Mouse (Mus musculus): ENCODE results near the gene Hdx.
A peak's percentile ranks its signal among the peaks of the same experiment; 100 is the strongest.

The Hdx gene

DNA sequence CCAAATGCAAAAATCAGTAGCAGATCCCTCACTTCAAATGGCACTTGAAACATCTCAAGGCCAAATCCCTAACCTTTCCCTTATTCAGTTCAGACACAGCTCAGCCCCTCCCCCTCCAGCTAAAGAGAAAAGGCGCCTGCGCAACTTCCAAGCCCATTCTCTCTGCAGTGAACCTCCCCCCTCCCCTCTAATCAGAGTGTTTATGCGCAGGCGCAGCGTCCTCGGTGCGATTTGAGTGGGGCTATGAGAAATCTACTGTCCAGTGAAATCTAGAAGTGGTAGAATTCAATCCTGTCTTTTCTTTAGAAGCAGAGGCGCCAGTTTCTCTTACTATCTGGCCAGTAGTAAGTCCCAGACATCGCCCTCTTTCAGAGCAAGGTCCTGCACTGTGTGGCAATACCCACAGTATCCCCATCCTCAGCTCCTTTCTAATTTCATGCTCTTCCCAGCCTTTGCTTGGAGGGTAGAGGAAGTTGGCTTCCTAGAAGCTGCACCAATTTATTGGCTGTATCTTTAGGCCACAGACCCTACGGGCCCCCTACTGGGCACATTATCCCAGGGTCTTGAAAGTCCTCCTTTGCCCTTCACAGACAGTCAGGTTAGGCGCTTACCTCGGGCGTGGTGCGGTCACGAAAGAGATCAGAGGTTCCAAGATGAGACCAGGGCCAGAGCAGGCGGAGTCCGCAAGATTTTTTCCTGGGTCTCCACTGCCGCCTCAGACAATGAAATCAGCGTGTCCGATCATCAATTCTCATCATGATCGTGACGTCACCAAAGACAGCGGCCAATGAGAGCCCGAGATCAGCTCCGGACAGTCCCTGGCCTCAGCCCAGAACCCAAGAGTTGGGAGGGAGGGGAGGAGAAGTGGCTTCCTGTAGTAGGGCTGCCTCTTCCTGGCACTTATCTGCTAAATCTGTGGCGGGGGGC lies at the start of gene Hdx:
Gene Hdx, minus strand, starts transcription at position 724 of the 927 bp plus-strand sequence.
- DNase-seq (ENCODE audit: low spot score): peak; percentile 67

DNA sequence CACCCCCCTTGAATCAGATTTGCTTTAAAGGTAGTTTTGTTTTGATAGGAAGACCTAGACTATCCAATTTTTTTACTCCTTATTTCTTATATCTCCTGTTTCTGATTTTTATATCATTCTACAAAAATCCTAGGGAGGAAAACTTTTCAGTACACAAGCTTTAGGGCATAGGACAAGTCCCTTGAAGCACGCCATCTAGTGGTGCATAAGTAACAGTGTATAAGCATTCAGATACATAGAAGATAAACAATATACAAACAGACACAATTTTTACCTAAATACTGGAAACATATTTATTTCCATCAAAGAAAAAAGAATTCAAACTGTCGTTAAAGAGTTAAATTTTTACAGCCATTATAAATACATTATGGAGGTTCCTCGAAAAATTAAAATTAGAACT lies 11.2 kb downstream of the Hdx start:
- DNase-seq (ENCODE audit: low spot score): no peak

DNA sequence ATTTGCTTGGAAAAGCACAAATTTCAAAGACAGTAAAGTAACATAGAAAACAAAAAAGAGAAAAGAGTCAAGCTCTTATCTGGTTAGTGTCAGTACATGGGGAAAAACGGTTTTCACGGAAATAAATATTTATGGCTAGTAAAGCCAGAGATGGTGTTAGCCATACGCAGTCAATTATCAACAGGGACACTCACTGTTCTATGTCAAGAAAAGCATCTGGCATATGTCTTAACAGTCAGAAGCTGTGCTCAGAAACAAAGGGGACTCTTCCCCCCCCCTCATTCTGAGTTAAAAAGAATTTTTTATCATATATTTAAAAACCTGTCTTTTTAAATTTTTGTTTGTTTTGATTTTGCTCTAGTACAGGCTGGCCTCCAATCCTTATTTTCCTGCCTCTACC lies 25.2 kb downstream of the Hdx start:
- no peak for DNase-seq (ENCODE audit: low spot score)

DNA sequence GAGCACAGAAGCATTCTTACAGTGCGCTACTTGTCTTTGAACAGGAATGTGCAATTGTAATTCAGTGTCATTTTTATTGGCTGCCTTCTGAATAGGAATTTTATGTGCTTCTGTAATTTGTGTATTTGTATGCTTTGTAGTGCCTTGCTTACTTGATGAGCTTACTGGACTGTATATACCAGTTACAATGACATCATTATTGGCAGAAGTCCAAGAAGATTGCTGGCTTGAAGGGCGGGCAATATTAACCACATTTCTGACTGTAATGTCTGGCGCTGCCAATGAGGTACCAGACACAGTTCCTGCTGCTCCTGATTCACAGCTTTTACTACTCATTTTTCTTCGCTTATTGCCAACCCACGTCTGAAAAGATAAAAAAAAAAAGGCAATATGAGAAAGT lies 36.5 kb downstream of the Hdx start:
- no peak for DNase-seq (ENCODE audit: low spot score)

DNA sequence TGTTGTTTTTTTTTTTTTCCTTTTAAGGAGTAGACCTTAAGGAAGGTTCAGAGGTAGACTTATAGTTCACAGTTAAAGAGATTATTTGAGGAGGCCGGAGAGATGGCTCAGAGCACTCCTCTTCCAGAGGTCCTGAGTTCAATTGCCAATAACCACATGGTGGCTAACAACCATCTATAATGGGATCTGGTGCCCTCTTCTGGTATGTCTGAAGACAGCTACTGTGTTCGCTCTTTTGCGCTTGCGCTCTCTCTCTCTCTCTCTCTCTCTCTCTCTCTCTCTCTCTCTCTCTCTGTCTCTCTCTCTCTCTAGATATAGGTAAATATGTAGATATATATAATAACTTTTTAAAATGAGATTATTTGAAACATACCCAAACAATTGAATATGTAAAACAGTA lies 38.2 kb downstream of the Hdx start:
- DNase-seq (ENCODE audit: low spot score): no peak

DNA sequence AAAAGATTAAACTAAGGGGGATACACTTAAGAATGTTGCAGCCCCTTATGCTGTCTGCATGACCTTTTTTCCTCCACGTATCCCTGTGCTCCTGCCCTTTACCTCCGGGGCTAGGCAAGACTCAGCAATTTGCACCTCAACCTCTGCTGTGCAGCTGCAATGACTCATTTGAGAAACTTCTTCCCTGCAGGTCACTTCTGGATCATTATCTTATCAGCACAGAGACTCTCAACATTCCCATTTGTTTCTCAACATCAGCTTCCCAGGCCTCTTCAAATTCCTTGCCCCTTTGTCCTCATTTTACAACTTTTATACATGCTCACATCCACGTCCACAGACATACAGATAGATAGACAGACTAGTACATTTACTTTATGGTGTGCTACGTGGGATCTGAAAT lies 51.9 kb downstream of the Hdx start:
- no peak for DNase-seq (ENCODE audit: low spot score)

DNA sequence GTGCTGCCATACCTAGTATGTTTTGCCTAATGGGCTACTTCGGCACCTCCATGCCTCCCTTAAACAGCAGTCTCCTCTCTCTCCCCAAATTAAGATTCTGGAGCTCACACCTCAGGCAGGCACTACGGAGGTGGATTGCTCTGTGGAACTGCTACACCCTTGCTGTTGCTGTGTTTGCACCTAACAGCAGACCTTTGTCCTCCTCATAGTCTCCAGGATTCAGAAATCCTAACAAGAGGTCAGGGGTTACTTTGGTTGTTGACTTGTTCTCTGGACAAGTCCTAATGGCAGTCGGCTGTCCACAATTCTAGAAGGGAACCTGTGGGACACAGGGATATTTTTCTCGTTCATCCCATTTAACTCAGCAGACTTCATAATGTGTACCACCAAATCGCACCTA lies 56.3 kb downstream of the Hdx start:
- no peak for DNase-seq (ENCODE audit: low spot score)

DNA sequence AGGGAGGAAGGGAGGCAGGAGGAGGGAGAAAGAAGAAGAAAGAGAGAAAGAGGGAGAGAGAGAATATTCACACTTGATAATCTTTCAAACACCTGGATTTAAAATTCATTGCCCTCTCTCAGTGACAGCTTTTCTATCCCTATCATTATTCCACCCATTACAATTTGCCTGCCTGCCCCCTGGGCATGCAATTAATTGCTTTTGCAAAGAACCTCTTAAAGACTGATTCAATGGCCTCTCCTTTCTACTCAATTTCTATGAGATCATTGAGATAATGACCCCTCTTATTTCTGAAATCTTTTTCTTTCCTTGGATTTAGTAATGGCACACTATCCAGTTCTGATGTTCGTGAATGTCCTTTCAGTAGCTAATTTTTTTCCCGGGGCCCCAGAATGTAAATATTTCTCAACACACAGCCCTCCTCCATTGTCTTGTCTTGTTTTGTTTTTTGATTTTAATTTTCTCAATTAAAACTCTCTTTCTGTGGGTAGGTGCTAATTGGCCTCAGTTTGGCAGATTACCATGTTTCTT lies 99.2 kb downstream of the Hdx start:
- no peak for DNase-seq (ENCODE audit: low spot score)

DNA sequence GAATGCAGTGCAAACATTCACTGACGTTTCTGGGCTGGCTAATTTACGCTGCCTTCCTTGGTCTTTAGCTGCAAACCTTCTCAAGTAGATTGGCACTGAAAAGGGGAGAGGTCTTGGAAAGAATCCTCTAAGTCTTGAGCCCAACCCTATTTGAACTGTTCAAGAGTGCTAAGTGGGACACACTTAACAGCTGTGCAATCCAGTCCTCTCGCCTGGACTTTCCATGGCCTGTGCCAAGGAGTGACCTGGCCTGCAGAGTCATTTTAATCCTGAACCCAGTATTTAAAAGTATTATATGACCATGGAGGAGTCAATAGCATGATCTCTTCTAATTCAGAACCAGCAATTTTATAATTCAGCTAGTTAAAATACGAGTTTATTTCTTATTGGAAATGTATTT lies 109.3 kb downstream of the Hdx start:
- DNase-seq (ENCODE audit: low spot score): no peak

DNA sequence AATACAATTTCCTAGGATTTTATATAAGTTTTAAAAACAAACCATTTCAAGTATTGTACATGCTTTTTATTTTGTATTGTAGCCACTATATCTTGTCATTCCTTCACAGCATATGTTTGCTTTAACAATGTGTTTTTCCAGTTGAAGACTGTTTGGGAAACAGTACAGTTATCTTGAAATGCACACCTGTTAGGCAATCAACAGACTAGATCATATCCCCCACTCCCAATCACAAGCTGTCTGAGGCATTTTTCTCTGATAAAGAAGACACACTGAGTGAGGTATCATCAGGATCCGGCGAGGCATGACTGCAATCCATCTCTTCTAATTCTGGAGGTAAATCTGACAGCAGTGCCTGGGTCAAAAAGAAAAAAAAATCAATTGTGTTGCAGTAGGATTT lies 119.8 kb downstream of the Hdx start:
- no peak for DNase-seq (ENCODE audit: low spot score)

DNA sequence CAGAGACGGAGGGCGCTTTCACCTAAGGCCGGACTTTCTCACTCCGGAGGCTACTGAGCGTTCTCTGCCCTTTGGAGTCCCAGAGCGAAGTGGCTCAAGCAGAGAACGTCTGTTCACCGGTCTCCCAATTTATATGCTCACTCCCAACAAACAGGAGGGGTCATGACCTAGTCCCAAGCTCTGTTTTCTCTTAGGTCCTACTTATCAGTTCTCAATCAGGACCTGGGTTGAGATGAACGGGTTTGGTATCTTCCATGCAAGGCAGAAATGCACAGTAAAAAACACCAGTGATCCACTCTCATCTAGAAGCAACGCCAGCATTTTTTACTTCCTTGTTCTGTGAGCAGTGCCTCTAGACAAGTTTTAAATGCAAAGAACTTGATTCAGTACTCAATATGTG lies 159.0 kb downstream of the Hdx start, which contains the start of gene Rps6ka6:
Gene Rps6ka6, minus strand, starts transcription at position 101 of the 400 bp plus-strand sequence.
- DNase-seq (ENCODE audit: low spot score): no peak
